Comparison of ENCODE assay signal across 10 mouse cellular contexts in genomic region chr9:112447515-112447914, GRCm38 (mm10).
DNase-seq lines count a peak whose midpoint lies in the region; ATAC-seq and TF ChIP-seq lines count a peak whose summit lies in the region.
"Had no signal": no experiment of that assay in that cellular context is flagged by ENCODE, and none has a peak within 500 bp of the region (broad histone marks: within the 10 kb centered on the region; RNA-seq: fewer than 3 reads in every experiment).

No protein-coding gene starts in this region.

- no peaks in the 10 kb centered on the region; the same call in 1 of the 2 replicates for H3K4me1 ChIP-seq in forebrain, embryonic 12.5 days
- no peaks in the 10 kb centered on the region for H3K4me1 ChIP-seq in limb, embryonic 11.5 days (ENCODE audit: control insufficient read depth, insufficient read depth, low read length)
- H3K4me1 ChIP-seq in heart, embryonic 10.5 days = no peaks in the 10 kb centered on the region
- H3K4me1 ChIP-seq: heart, embryonic 15.5 days had no signal

- TF ChIP-seq POLR2A in brain, embryonic 14.5 days (IDR thresholded peaks at IDR 0.05; ENCODE audit: borderline replicate concordance, extremely low read depth, insufficient read depth, insufficient read length, poor library complexity, severe bottlenecking) = no peak

- no peak overlapping the region for H3K4me3 ChIP-seq in forebrain, embryonic 12.5 days (replicated peaks)
- H3K4me3 ChIP-seq in limb, embryonic 11.5 days (ENCODE audit: low read depth, low read length) = no peak overlapping the region
- no peak overlapping the region for H3K4me3 ChIP-seq in heart, embryonic 10.5 days
- H3K4me3 ChIP-seq: heart, embryonic 15.5 days; megakaryocyte, embryonic 14.5 days had no signal

- no peak overlapping the region for H3K4me2 ChIP-seq in forebrain, embryonic 12.5 days
- no peak overlapping the region for H3K4me2 ChIP-seq in limb, embryonic 11.5 days (ENCODE audit: low read depth, severe bottlenecking)
- H3K4me2 ChIP-seq: heart, embryonic 15.5 days had no signal

- H3K27ac ChIP-seq in forebrain, embryonic 12.5 days = no peak overlapping the region
- no peak overlapping the region for H3K27ac ChIP-seq in limb, embryonic 11.5 days (replicated peaks; ENCODE audit: low read depth, low read length)
- no peak overlapping the region for H3K27ac ChIP-seq in heart, embryonic 10.5 days
- H3K27ac ChIP-seq: heart, embryonic 15.5 days had no signal

- WGBS in forebrain, embryonic 12.5 days = 8% methylated on average over 2 of the region's 2 CpGs
- 13% methylated on average over 2 of the region's 2 CpGs for WGBS in limb, embryonic 11.5 days
- WGBS in heart, embryonic 10.5 days = 8% methylated on average over 2 of the region's 2 CpGs

- H3K9ac ChIP-seq in forebrain, embryonic 12.5 days = no peak overlapping the region
- no peak overlapping the region for H3K9ac ChIP-seq in limb, embryonic 11.5 days (ENCODE audit: low read length)
- H3K9ac ChIP-seq: heart, embryonic 15.5 days had no signal

- no peaks in the 10 kb centered on the region for H3K9me3 ChIP-seq in forebrain, embryonic 12.5 days
- H3K9me3 ChIP-seq in limb, embryonic 11.5 days (ENCODE audit: control insufficient read depth, low read length) = no peaks in the 10 kb centered on the region
- H3K9me3 ChIP-seq in heart, embryonic 10.5 days = no peaks in the 10 kb centered on the region
- H3K9me3 ChIP-seq: heart, embryonic 15.5 days; megakaryocyte, embryonic 14.5 days had no signal

- 0 out of 2 replicates have a peak, but pooled peaks cover 4% of the 10 kb centered on the region for H3K27me3 ChIP-seq in forebrain, embryonic 12.5 days
- no peaks in the 10 kb centered on the region for H3K27me3 ChIP-seq in limb, embryonic 11.5 days (ENCODE audit: control insufficient read depth, insufficient read depth, low read length)
- H3K27me3 ChIP-seq in heart, embryonic 10.5 days (ENCODE audit: insufficient read depth, poor library complexity, severe bottlenecking) = no peaks in the 10 kb centered on the region
- H3K27me3 ChIP-seq: heart, embryonic 15.5 days had no signal

- TF ChIP-seq CTCF in brain, embryonic 14.5 days (IDR thresholded peaks at IDR 0.05; ENCODE audit: borderline replicate concordance, extremely low read depth, insufficient read depth, insufficient read length) = peak; percentile 55; the same call in 1 of the 2 replicates

- peak; percentile 25 for DNase-seq in 416B (ENCODE audit: low read depth)
- DNase-seq in brain, embryonic 14.5 days (ENCODE audit: low read depth) = peak; percentile 89
- DNase-seq in limb, embryonic 11.5 days (ENCODE audit: low spot score) = peak; percentile 38
- peak; percentile 61 for DNase-seq in thymus, postnatal 4 days
- DNase-seq in gastrocnemius, postnatal 4 days (ENCODE audit: low spot score in 2 of 2) = no peak
- no peak for DNase-seq in heart, embryonic 10.5 days (ENCODE audit: low spot score)
- no peak for DNase-seq in spleen, postnatal 4 days (ENCODE audit: low spot score in 2 of 2)

- peak; percentile 61; the same call in 1 of the 2 replicates for ATAC-seq in forebrain, embryonic 12.5 days (ENCODE audit: low FRiP score)
- ATAC-seq in limb, embryonic 11.5 days (ENCODE audit: insufficient number of reproducible peaks, low FRiP score, low TSS enrichment, low read depth) = no peak

- no peaks in the 10 kb centered on the region for H3K36me3 ChIP-seq in forebrain, embryonic 12.5 days (replicated peaks)
- H3K36me3 ChIP-seq in limb, embryonic 11.5 days (ENCODE audit: control insufficient read depth, insufficient read depth, low read length) = no peaks in the 10 kb centered on the region
- H3K36me3 ChIP-seq in heart, embryonic 10.5 days = no peaks in the 10 kb centered on the region
- H3K36me3 ChIP-seq: heart, embryonic 15.5 days had no signal

Comparison
In these comparisons a context has a peak if more than half of its experiments do, and no peak if none do; other contexts are left out.
1. DNase-seq: peak in 416B (single experiment), brain, embryonic 14.5 days (single experiment), limb, embryonic 11.5 days (single experiment) and thymus, postnatal 4 days (single experiment); none in gastrocnemius, postnatal 4 days (0 of 2), heart, embryonic 10.5 days (single experiment) and spleen, postnatal 4 days (0 of 2).